Mouse (Mus musculus): ENCODE results near the gene Ocln. TPM values are rescaled to one million over a fixed set of nuclear protein-coding genes. Genes with fewer than 3 reads are reported as not detected.

The Ocln gene
- polyA plus RNA-seq (2012; rRNA removed): 7.7 and 8.3 TPM in 2 replicates

- DNase-seq (ENCODE audit: extremely low spot score in 1 of 2, low spot score in 1 of 2): peak in 1 of 2 experiments; percentile 19
Observed at GRCm38 (mm10) chr13:100552369-100553041, at the start of gene Ocln. TSS of gene Ocln (minus strand) at chr13:100552718.

GRCm38 (mm10) chr13:100601034-100601433, 48.5 kb upstream of the Ocln start:
- no peak for DNase-seq (ENCODE audit: extremely low spot score in 1 of 2, low spot score in 1 of 2)

- DNase-seq (ENCODE audit: extremely low spot score in 1 of 2, low spot score in 1 of 2): no peak
Observed at GRCm38 (mm10) chr13:100600317-100600716, 47.8 kb upstream of the Ocln start.

GRCm38 (mm10) chr13:100597284-100597683, 44.8 kb upstream of the Ocln start:
- no peak for DNase-seq (ENCODE audit: extremely low spot score in 1 of 2, low spot score in 1 of 2)

GRCm38 (mm10) chr13:100595552-100595885, 43.0 kb upstream of the Ocln start:
- DNase-seq (ENCODE audit: extremely low spot score in 1 of 2, low spot score in 1 of 2): no peak

GRCm38 (mm10) chr13:100594838-100595551, 42.5 kb upstream of the Ocln start:
- no peak for DNase-seq (ENCODE audit: extremely low spot score in 1 of 2, low spot score in 1 of 2)

- peak in 1 of 2 experiments; percentile 51 for DNase-seq (ENCODE audit: extremely low spot score in 1 of 2, low spot score in 1 of 2)
Observed at GRCm38 (mm10) chr13:100594041-100594792, 41.7 kb upstream of the Ocln start.

- no peak for DNase-seq (ENCODE audit: extremely low spot score in 1 of 2, low spot score in 1 of 2)
Observed at GRCm38 (mm10) chr13:100588646-100589045, 36.1 kb upstream of the Ocln start.

GRCm38 (mm10) chr13:100582144-100582543, 29.6 kb upstream of the Ocln start:
- no peak for DNase-seq (ENCODE audit: extremely low spot score in 1 of 2, low spot score in 1 of 2)

- DNase-seq (ENCODE audit: extremely low spot score in 1 of 2, low spot score in 1 of 2): peak in 1 of 2 experiments; percentile 4
Observed at GRCm38 (mm10) chr13:100581701-100582100, 29.2 kb upstream of the Ocln start.

- DNase-seq (ENCODE audit: extremely low spot score in 1 of 2, low spot score in 1 of 2): no peak
Observed at GRCm38 (mm10) chr13:100579951-100580350, 27.4 kb upstream of the Ocln start.

- DNase-seq (ENCODE audit: extremely low spot score in 1 of 2, low spot score in 1 of 2): no peak
Observed at GRCm38 (mm10) chr13:100579220-100579619, 26.7 kb upstream of the Ocln start.

- DNase-seq (ENCODE audit: extremely low spot score in 1 of 2, low spot score in 1 of 2): no peak
Observed at GRCm38 (mm10) chr13:100575950-100576349, 23.4 kb upstream of the Ocln start.

- no peak for DNase-seq (ENCODE audit: extremely low spot score in 1 of 2, low spot score in 1 of 2)
Observed at GRCm38 (mm10) chr13:100570713-100571112, 18.2 kb upstream of the Ocln start.

GRCm38 (mm10) chr13:100568359-100568758, 15.8 kb upstream of the Ocln start:
- DNase-seq (ENCODE audit: extremely low spot score in 1 of 2, low spot score in 1 of 2): no peak

GRCm38 (mm10) chr13:100559449-100559848, 6.9 kb upstream of the Ocln start:
- no peak for DNase-seq (ENCODE audit: extremely low spot score in 1 of 2, low spot score in 1 of 2)

GRCm38 (mm10) chr13:100557011-100557410, 4.5 kb upstream of the Ocln start:
- no peak for DNase-seq (ENCODE audit: extremely low spot score in 1 of 2, low spot score in 1 of 2)

GRCm38 (mm10) chr13:100553042-100553437, 522 bp upstream of the Ocln start:
- no peak for DNase-seq (ENCODE audit: extremely low spot score in 1 of 2, low spot score in 1 of 2)

- no peak for DNase-seq (ENCODE audit: extremely low spot score in 1 of 2, low spot score in 1 of 2)
Observed at GRCm38 (mm10) chr13:100552009-100552368, 529 bp downstream of the Ocln start.

GRCm38 (mm10) chr13:100551371-100552008, 1.0 kb downstream of the Ocln start:
- no peak for DNase-seq (ENCODE audit: extremely low spot score in 1 of 2, low spot score in 1 of 2)

GRCm38 (mm10) chr13:100547269-100547668, 5.2 kb downstream of the Ocln start:
- no peak for DNase-seq (ENCODE audit: extremely low spot score in 1 of 2, low spot score in 1 of 2)
